Mouse (Mus musculus): ENCODE measurements around the gene Efl1.

Efl1 gene

GRCm38 (mm10) chr7:82819541-82819940 lies 171.1 kb downstream of the Efl1 start:
- CTCF ChIA-PET = interaction anchor here in 1 of 4 experiments (0.6 kb wide), 1 partner anchor 105 kb away, joined by 10 read pairs; no protein-coding TSS in a partner anchor
- POLR2A ChIA-PET = interaction anchor here in 1 of 4 experiments (0.9 to 1.4 kb wide), 2 partner anchors 22 to 36 kb away, joined by 4 to 6 read pairs; no protein-coding TSS in a partner anchor

GRCm38 (mm10) chr7:82820661-82821060 lies 172.2 kb downstream of the Efl1 start:
- POLR2A ChIA-PET = interaction anchor here in 2 of 4 experiments (0.9 to 1.3 kb wide), 2 partner anchors 22 to 1071 kb away, joined by 3 to 4 read pairs; no protein-coding TSS in a partner anchor
- CTCF ChIA-PET = interaction anchor here in 1 of 4 experiments (0.8 kb wide), 1 partner anchor 10 kb away, joined by 3 read pairs; no protein-coding TSS in a partner anchor

- ChIA-PET POLR2A (interaction anchor here in 3 of 4 experiments (0.9 to 1.3 kb wide), 3 partner anchors 13 to 1070 kb away, joined by 3 to 4 read pairs (median 3); no protein-coding TSS in a partner anchor), CTCF (interaction anchor here in 1 of 4 experiments (0.8 kb wide), 1 partner anchor 9 kb away, joined by 3 read pairs; no protein-coding TSS in a partner anchor)
Observed at GRCm38 (mm10) chr7:82821501-82821900, 173.1 kb downstream of the Efl1 start.

- ChIA-PET CTCF (interaction anchor here in 1 of 4 experiments (0.7 kb wide), 1 partner anchor 13 kb away, joined by 3 read pairs; no protein-coding TSS in a partner anchor), POLR2A (interaction anchor here in 1 of 4 experiments (0.6 kb wide), 1 partner anchor 599 kb away, joined by 4 read pairs; no protein-coding TSS in a partner anchor)
Observed at GRCm38 (mm10) chr7:82822528-82822927, 174.1 kb downstream of the Efl1 start.

All from embryonic stem cell, embryonic (primary cell).